ENCODE assay signal across 19 mouse cellular contexts in the genomic region with DNA sequence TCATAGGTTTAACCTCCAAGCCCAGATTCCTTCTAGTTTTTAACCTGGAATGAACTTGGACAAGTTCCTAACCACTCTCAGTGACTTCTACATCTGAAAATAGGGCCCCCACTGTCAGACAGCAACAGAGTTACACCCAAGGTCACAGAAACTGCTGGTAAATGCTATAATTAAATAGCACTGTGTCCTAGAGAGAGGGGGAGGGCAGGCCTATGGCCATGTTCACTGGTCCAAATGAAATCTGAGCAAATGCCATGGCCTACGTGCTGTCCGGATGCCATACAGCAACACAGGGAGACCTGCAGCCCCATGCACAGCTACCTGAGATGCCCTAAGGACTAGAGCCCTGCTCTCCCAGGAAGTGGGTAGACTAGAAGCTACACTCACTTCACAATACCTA. TPM values are rescaled to one million over a fixed set of nuclear protein-coding genes. Genes with fewer than 3 reads are reported as not detected.
DNase-seq lines count a peak whose midpoint lies in the region; ATAC-seq and TF ChIP-seq lines count a peak whose summit lies in the region.
"Had no signal": no experiment of that assay in that cellular context is flagged by ENCODE, and none has a peak within 500 bp of the region (broad histone marks: within the 10 kb centered on the region; RNA-seq: fewer than 3 reads in every experiment).

No protein-coding gene starts in this region.

- TF ChIP-seq CTCF in heart, postnatal 0 days (IDR thresholded peaks at IDR 0.05; ENCODE audit: low read depth): no peak
- TF ChIP-seq CTCF in thymus, adult 2 months (IDR thresholded peaks at IDR 0.05; ENCODE audit: borderline replicate concordance, control insufficient read depth, extremely low read depth, insufficient read depth, low read length, poor library complexity): no peak

- H3K4me1 ChIP-seq in heart, embryonic 14.5 days (ENCODE audit: control insufficient read depth in 2 of 2, insufficient read depth in 2 of 2, low read length in 2 of 2): peaks cover 11 to 13% of the 10 kb centered on the region in 2 experiments
- H3K4me1 ChIP-seq in heart, postnatal 0 days (ENCODE audit: control insufficient read depth, insufficient read depth): peaks cover 37% of the 10 kb centered on the region
- no peaks in the 10 kb centered on the region for H3K4me1 ChIP-seq in thymus, adult 2 months (replicated peaks; ENCODE audit: control insufficient read depth, insufficient read depth, low read length)
- H3K4me1 ChIP-seq: embryonic facial prominence, embryonic 15.5 days; forebrain, embryonic 15.5 days; lung, embryonic 15.5 days; midbrain, embryonic 13.5 days had no signal

- TF ChIP-seq EP300 in heart, postnatal 0 days (IDR thresholded peaks at IDR 0.05; ENCODE audit: low read depth): no peak

- no peak for TF ChIP-seq POLR2A in thymus, adult 2 months (IDR thresholded peaks at IDR 0.05; ENCODE audit: control insufficient read depth, extremely low read depth, insufficient read depth, low read length, poor library complexity)

- intact Hi-C loops in heart, postnatal 36 days (cut with DNase I): loop anchor here (5.0 to 10.0 kb wide), 2 partner anchors 302 to 375 kb away; partner anchors contain the start of gene Stum
- intact Hi-C loops in heart, postnatal 14 days (cut with DNase I): loop anchor here (5.0 kb wide), 2 partner anchors 302 to 372 kb away; partner anchors contain the start of gene Stum

- peak; percentile 96 for DNase-seq in heart, adult 11 months
- DNase-seq in heart, postnatal 36 days: no peak
- DNase-seq in heart, postnatal 14 days: no peak
- peak; percentile 66 for DNase-seq in gastrocnemius, postnatal 25 days
- DNase-seq in heart, postnatal 0 days (ENCODE audit: low spot score): peak; percentile 38
- DNase-seq in thymus, adult 2 months: no peak
- DNase-seq: adrenal gland, postnatal 25 days; cerebellum, adult 9-11 months; kidney, postnatal 4 days; lung, postnatal 36 days had no signal

- 0 out of 2 replicates have a peak, but pooled peaks have one; percentile 14 for ATAC-seq in heart, embryonic 14.5 days (ENCODE audit: insufficient number of reproducible peaks, insufficient read depth, low FRiP score, low read depth)
- peak; percentile 64 for ATAC-seq in heart, postnatal 0 days (ENCODE audit: insufficient read depth, low read depth)
- ATAC-seq: forebrain, embryonic 15.5 days; midbrain, embryonic 13.5 days had no signal

- H3K9me3 ChIP-seq in heart, embryonic 14.5 days (ENCODE audit: control insufficient read depth, low read length): no peaks in the 10 kb centered on the region
- H3K9me3 ChIP-seq in heart, postnatal 0 days (replicated peaks; ENCODE audit: control insufficient read depth, low read length): no peaks in the 10 kb centered on the region
- H3K9me3 ChIP-seq: embryonic facial prominence, embryonic 15.5 days; forebrain, embryonic 15.5 days; kidney, embryonic 15.5 days; liver, embryonic 15.5 days; lung, embryonic 15.5 days; megakaryocyte, embryonic 14.5 days; midbrain, embryonic 13.5 days had no signal

- 69% methylated on average over 2 of the region's 2 CpGs for WGBS in heart, embryonic 14.5 days
- 49% methylated on average over 2 of the region's 2 CpGs for WGBS in heart, postnatal 0 days
- 95% methylated on average over 2 of the region's 2 CpGs for WGBS in thymus, adult 2 months

- H3K36me3 ChIP-seq in heart, embryonic 14.5 days (ENCODE audit: control insufficient read depth, insufficient read depth, low read length): peaks cover 2% of the 10 kb centered on the region; the same call in 1 of the 2 replicates
- peaks cover 26% of the 10 kb centered on the region for H3K36me3 ChIP-seq in heart, postnatal 0 days (replicated peaks; ENCODE audit: control insufficient read depth, insufficient read depth, low read length)
- H3K36me3 ChIP-seq in thymus, adult 2 months (ENCODE audit: control insufficient read depth, insufficient read depth, low read length): no peaks in the 10 kb centered on the region
- H3K36me3 ChIP-seq: embryonic facial prominence, embryonic 15.5 days; forebrain, embryonic 15.5 days; kidney, embryonic 15.5 days; liver, embryonic 15.5 days; lung, embryonic 15.5 days; midbrain, embryonic 13.5 days had no signal

- no peak overlapping the region for H3K4me3 ChIP-seq in heart, embryonic 14.5 days (ENCODE audit: control insufficient read depth in 1 of 2, insufficient read depth in 1 of 2, low read depth in 1 of 2, low read length in 2 of 2)
- no peak overlapping the region for H3K4me3 ChIP-seq in heart, postnatal 0 days (ENCODE audit: low read depth, low read length)
- no peak overlapping the region for H3K4me3 ChIP-seq in thymus, adult 2 months (ENCODE audit: control insufficient read depth, insufficient read depth, low read length)
- H3K4me3 ChIP-seq: embryonic facial prominence, embryonic 15.5 days; forebrain, embryonic 15.5 days; kidney, embryonic 15.5 days; liver, embryonic 15.5 days; lung, embryonic 15.5 days; megakaryocyte, embryonic 14.5 days; midbrain, embryonic 13.5 days had no signal

- peak overlapping the region; percentile 54; the same call in 1 of the 2 replicates for H3K9ac ChIP-seq in heart, embryonic 14.5 days (ENCODE audit: low read length)
- H3K9ac ChIP-seq in heart, postnatal 0 days (replicated peaks; ENCODE audit: low read depth, low read length): no peak overlapping the region
- H3K9ac ChIP-seq: embryonic facial prominence, embryonic 15.5 days; forebrain, embryonic 15.5 days; hindbrain, embryonic 14.5 days; kidney, embryonic 15.5 days; liver, embryonic 15.5 days; lung, embryonic 15.5 days; midbrain, embryonic 13.5 days had no signal

- H3K4me2 ChIP-seq in heart, embryonic 14.5 days (ENCODE audit: low read length): no peak overlapping the region; the same call in 1 of the 2 replicates
- H3K4me2 ChIP-seq in heart, postnatal 0 days (ENCODE audit: low read depth, low read length): no peak overlapping the region
- H3K4me2 ChIP-seq: embryonic facial prominence, embryonic 15.5 days; forebrain, embryonic 15.5 days; hindbrain, embryonic 14.5 days; kidney, embryonic 15.5 days; liver, embryonic 15.5 days; lung, embryonic 15.5 days; midbrain, embryonic 13.5 days had no signal

- H3K27ac ChIP-seq in heart, embryonic 14.5 days (replicated peaks in 1 of 2; ENCODE audit: control insufficient read depth in 1 of 2, insufficient read depth in 1 of 2, low read depth in 2 of 2, low read length in 2 of 2): peak overlapping the region; percentile 17 to 67; a peak in 3 of 4 replicates
- H3K27ac ChIP-seq in heart, postnatal 0 days (ENCODE audit: low read depth): peak overlapping the region; percentile 81
- no peak overlapping the region for H3K27ac ChIP-seq in thymus, adult 2 months (ENCODE audit: control insufficient read depth, insufficient read depth, low read length)
- H3K27ac ChIP-seq: embryonic facial prominence, embryonic 15.5 days; forebrain, embryonic 15.5 days; hindbrain, embryonic 14.5 days; kidney, embryonic 15.5 days; liver, embryonic 15.5 days; lung, embryonic 15.5 days; midbrain, embryonic 13.5 days had no signal

- no peaks in the 10 kb centered on the region for H3K27me3 ChIP-seq in heart, embryonic 14.5 days (ENCODE audit: control insufficient read depth, insufficient read depth, low read length)
- no peaks in the 10 kb centered on the region for H3K27me3 ChIP-seq in heart, postnatal 0 days (ENCODE audit: control insufficient read depth, insufficient read depth, low read length)
- no peaks in the 10 kb centered on the region for H3K27me3 ChIP-seq in thymus, adult 2 months (ENCODE audit: control insufficient read depth, insufficient read depth, low read length)
- H3K27me3 ChIP-seq: embryonic facial prominence, embryonic 15.5 days; forebrain, embryonic 15.5 days; kidney, embryonic 15.5 days; liver, embryonic 15.5 days; lung, embryonic 15.5 days; midbrain, embryonic 13.5 days had no signal

RNA-seq across cellular contexts. Expression of gene Coq8a, which starts 19.6 kb away (rescaled TPM):
- 100 to 1,000 TPM; 909 to 953 TPM for total RNA-seq in heart, postnatal 36 days (2021)
- 51.2 and 58.8 TPM in 2 replicates for polyA plus RNA-seq in heart, embryonic 14.5 days (2014; fragmentation: Nextera tagmentation; extraction: Ambion mirVana)
- total RNA-seq in heart, postnatal 14 days (2021): 100 to 1,000 TPM; 741 to 790 TPM
- total RNA-seq in gastrocnemius, postnatal 25 days (2021): 100 to 1,000 TPM; 871 to 916 TPM
- 148 and 166 TPM in 2 replicates for total RNA-seq in heart, postnatal 0 days (2014; rRNA removed; ENCODE audit: low replicate concordance)
- polyA plus RNA-seq in heart, postnatal 0 days (2015; fragmentation: Nextera tagmentation; extraction: Ambion mirVana): 226 and 231 TPM in 2 replicates
- 33.4 and 51.0 TPM in 2 replicates for polyA plus RNA-seq in thymus, adult 2 months (2012; rRNA removed)

Comparison
In these comparisons a context has a peak if more than half of its experiments do, and no peak if none do; other contexts are left out.
1. DNase-seq: peak in heart, adult 11 months (single experiment), gastrocnemius, postnatal 25 days (single experiment) and heart, postnatal 0 days (single experiment); none in heart, postnatal 36 days (0 of 2), heart, postnatal 14 days (0 of 2) and thymus, adult 2 months (single experiment).